Mouse (Mus musculus): ENCODE data around the gene Wdtc1. TPM values are rescaled to one million over a fixed set of nuclear protein-coding genes. Genes with fewer than 3 reads are reported as not detected.
A peak's percentile ranks its signal among the peaks of the same experiment; 100 is the strongest.

Wdtc1 gene
- polyA plus RNA-seq, 1 experiment from 2014 or later = 25.5 TPM

DNA sequence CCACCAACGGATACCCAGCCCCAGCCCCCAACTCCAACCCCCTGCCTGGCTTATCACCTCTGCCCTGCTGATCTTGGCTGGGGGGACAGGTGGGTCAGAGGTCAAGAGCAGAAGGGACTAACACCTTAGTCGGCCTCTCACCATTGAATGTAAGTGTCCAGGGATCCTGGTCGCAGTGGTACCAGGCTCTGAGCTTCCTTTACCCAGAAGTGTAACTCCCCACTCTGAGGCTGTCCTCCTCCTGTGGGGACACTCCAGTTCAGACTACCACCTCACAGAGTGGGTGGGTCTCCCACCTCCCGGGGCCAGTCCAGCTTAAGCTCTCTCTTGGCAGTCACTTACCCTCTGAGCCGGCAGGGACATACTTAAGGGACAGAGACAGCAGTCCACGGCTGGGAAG is 97.9 kb downstream of the Wdtc1 start:
- H3K4me2 ChIP-seq (replicated peaks) = no peak overlapping the region
- peaks cover 72% of the 10 kb centered on the region for H3K27me3 ChIP-seq
- WGBS = 67% methylated on average over 6 of the region's 6 CpGs

DNA sequence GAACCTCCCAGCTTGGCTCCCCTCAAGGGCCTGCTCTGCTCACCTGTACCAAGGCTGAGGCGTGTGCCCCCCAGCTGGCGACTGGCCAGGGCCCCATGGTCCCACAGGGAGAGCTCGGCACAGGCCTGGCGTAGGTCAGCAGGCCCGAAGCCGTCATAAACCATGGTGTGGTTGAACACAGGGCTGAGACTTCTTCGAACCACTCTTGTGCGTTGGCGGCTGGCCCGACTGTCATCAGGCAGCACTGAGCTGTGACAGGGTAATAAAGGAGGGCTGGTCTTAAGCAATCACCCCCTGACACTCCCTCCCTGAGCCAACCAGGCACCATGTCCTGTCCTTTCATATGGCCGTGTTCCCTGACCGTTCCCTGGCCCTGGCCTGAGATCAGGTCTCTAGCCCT is 99.9 kb downstream of the Wdtc1 start:
- 82% methylated on average over 12 of the region's 12 CpGs for WGBS
- Histone ChIP-seq H3K27ac (no peak overlapping the region), H3K9me3 (replicated peaks) (no peaks in the 10 kb centered on the region), H3K4me1 (peaks cover 15% of the 10 kb centered on the region), H3K36me3 (no peaks in the 10 kb centered on the region), H3K4me3 (no peak overlapping the region), H3K27me3 (peaks cover 90% of the 10 kb centered on the region), H3K9ac (no peak overlapping the region), H3K4me2 (replicated peaks) (no peak overlapping the region)
- no peak for ATAC-seq (ENCODE audit: low FRiP score)

More for the DNA sequence above, 97.9 kb downstream of the Wdtc1 start:
- no peak overlapping the region for H3K4me3 ChIP-seq
- H3K36me3 ChIP-seq = no peaks in the 10 kb centered on the region
- no peak overlapping the region for H3K9ac ChIP-seq
- no peak overlapping the region for H3K27ac ChIP-seq
- H3K4me1 ChIP-seq = peaks cover 14% of the 10 kb centered on the region
- no peaks in the 10 kb centered on the region for H3K9me3 ChIP-seq (replicated peaks)
- ATAC-seq (ENCODE audit: low FRiP score) = no peak

DNA sequence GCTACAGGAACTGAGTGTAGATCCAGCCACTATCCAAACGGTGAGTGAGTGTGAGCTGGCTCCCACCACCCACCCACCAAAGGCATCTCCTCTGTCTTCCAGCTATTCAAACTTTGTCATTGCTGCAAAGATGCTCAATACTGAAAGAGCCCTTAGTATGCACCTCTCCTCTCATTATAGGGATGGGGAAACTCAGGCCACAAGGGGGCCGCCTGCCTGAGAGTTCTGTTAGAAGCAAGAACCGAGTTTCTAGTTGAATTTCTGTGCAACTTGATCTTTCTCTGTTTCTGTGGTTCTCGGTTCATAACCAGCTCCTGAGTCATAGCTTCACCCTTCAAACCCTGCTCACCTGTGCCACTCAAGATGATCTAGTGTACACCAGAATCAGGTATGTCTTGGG is 101.2 kb downstream of the Wdtc1 start:
- H3K4me3 ChIP-seq = no peak overlapping the region
- H3K4me1 ChIP-seq = peaks cover 15% of the 10 kb centered on the region
- H3K9me3 ChIP-seq (replicated peaks) = no peaks in the 10 kb centered on the region
- H3K27ac ChIP-seq = no peak overlapping the region
- no peak overlapping the region for H3K4me2 ChIP-seq (replicated peaks)
- 36% methylated on average over 4 of the region's 4 CpGs for WGBS
- H3K36me3 ChIP-seq = no peaks in the 10 kb centered on the region
- peaks cover 92% of the 10 kb centered on the region for H3K27me3 ChIP-seq
- no peak for ATAC-seq (ENCODE audit: low FRiP score)
- no peak overlapping the region for H3K9ac ChIP-seq

DNA sequence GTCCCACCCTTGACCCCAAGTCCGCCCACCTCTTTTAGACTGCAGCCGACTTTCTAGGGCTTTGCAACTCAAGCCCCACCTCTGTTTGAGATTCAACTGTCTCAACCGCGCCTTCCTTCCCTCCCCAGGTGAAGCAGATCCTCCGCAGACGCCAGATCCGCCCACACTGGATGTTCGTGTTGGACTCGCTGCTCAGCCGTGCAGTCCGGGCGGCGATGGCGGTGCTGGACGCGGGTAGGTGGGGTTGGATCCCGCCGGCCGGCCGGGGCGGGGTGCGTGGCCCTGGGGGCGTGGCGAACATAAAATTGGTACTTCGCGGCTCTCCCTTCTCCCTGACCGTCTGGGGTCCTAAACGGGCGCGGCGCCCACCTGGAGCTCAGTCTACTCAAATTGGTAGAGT is 102.1 kb downstream of the Wdtc1 start:
- no peak overlapping the region for H3K27ac ChIP-seq
- H3K4me3 ChIP-seq = peak overlapping the region; percentile 33
- under 1% methylated on average over 31 of the region's 31 CpGs for WGBS
- peaks cover 92% of the 10 kb centered on the region for H3K27me3 ChIP-seq
- H3K36me3 ChIP-seq = no peaks in the 10 kb centered on the region
- peak overlapping the region; percentile 47; the same call in 1 of the 2 replicates for H3K9ac ChIP-seq
- ATAC-seq (ENCODE audit: low FRiP score) = no peak
- peak overlapping the region; percentile 58 for H3K4me2 ChIP-seq (replicated peaks)
- H3K4me1 ChIP-seq = peaks cover 15% of the 10 kb centered on the region
- H3K9me3 ChIP-seq (replicated peaks) = no peaks in the 10 kb centered on the region

DNA sequence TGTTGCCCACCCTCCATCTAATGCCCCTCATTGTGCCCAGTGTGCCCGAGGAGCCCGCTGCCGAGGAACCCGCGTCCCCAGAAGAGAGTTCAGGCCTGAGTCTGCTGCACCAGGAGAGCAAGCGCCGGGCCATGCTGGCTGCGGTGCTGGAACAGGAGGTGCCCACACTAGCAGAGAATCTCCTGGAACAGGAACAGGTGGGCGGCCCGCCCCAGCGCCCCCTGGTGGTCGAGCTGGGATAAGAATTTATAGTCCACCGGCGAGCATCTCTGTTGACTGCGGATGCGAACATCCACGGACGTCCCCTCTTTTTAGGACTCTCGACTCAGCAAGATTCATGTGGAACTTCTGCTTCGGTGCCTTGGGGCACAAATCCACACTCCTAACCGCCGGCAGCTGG is 102.7 kb downstream of the Wdtc1 start:
- WGBS = 3% methylated on average over 22 of the region's 22 CpGs
- peak overlapping the region; percentile 58 for H3K4me2 ChIP-seq (replicated peaks)

DNA sequence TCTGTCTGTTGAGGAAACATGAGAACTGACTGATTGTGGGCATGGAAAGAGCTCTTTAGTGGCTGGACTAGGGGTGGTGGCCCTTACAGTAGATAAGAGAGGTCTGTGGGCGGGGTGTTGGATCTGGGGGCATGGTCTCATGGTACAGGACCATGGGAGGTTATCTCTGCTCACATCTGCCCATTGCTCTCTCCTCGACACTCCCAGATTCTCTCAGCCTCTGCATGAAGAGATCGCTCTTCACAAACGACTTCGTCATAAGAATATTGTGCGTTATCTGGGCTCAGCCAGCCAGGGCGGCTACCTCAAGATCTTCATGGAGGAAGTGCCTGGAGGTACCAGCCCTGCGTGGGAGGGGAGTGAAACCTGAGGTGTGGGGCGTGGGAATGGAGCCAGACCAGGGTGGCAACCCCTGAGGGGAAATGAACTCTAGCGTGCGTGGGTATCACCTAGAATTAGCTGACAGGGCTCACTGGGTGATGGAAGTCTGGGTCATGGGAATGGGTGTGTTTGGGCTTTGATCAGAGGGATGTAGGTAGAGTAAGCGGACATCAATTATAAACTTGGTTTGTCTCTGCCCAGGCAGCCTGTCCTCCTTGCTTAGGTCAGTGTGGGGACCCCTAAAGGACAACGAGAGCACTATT is 105.4 kb downstream of the Wdtc1 start:
- H3K27me3 ChIP-seq = peaks cover 97% of the 10 kb centered on the region
- no peak for ATAC-seq (ENCODE audit: low FRiP score)
- H3K9ac ChIP-seq = no peak overlapping the region
- H3K36me3 ChIP-seq = no peaks in the 10 kb centered on the region
- H3K9me3 ChIP-seq (replicated peaks) = no peaks in the 10 kb centered on the region
- WGBS = 78% methylated on average over 13 of the region's 13 CpGs
- no peak overlapping the region for H3K27ac ChIP-seq
- no peak overlapping the region for H3K4me2 ChIP-seq (replicated peaks)
- H3K4me3 ChIP-seq = no peak overlapping the region
- H3K4me1 ChIP-seq = peaks cover 18% of the 10 kb centered on the region

More for the DNA sequence above, 102.7 kb downstream of the Wdtc1 start:
- Histone ChIP-seq H3K9ac (peak overlapping the region; percentile 43; the same call in 1 of the 2 replicates), H3K27me3 (peaks cover 92% of the 10 kb centered on the region), H3K9me3 (replicated peaks) (no peaks in the 10 kb centered on the region), H3K4me3 (peak overlapping the region; percentile 33), H3K27ac (no peak overlapping the region), H3K36me3 (no peaks in the 10 kb centered on the region), H3K4me1 (peaks cover 15% of the 10 kb centered on the region)
- no peak for ATAC-seq (ENCODE audit: low FRiP score)

DNA sequence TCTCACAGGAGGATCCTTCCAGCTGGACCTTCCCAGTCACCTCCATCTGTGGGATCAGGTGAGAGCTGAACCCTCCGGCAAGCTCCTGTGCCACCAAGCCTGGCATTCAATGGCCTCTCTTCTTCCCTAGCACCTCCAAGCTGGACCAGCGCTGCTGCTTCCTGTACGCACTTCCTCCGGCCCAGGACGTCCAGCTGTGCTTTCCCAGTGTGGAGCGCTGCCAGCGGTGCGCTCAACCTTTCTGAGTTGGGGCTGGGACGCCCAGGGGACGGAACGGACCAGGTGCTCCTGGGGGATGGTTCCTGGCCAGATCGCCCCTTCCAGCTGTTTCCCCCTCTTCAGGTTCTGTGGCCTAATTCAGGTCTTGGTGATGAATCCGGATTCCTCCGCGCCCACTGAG is 106.2 kb downstream of the Wdtc1 start:
- Histone ChIP-seq H3K27ac (no peak overlapping the region), H3K27me3 (peaks cover 97% of the 10 kb centered on the region), H3K9ac (no peak overlapping the region), H3K4me2 (replicated peaks) (no peak overlapping the region), H3K36me3 (no peaks in the 10 kb centered on the region), H3K9me3 (replicated peaks) (no peaks in the 10 kb centered on the region), H3K4me3 (no peak overlapping the region), H3K4me1 (peaks cover 18% of the 10 kb centered on the region)
- WGBS = 28% methylated on average over 15 of the region's 15 CpGs
- ATAC-seq (ENCODE audit: low FRiP score) = no peak

DNA sequence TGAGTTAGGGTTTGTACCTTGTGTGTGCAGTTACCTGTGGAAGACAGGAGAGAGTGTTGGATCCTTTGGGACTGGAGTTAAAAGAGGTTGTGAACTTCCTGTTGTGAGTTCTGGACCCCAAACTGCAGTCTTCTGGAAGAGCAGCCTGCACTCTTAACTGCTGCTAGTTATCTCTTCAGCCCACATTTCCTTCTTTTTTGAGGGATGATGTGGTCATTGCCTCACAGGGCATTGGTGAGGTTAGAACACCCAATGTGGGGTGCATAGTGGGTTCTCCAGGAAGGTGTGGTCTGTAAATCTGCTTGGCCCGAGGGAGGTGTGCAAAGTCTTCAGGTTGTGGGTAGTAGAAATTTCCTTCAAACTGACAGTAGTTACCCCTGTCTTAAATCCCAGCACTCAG is 109.0 kb downstream of the Wdtc1 start:
- no peak overlapping the region for H3K9ac ChIP-seq
- H3K9me3 ChIP-seq (replicated peaks) = no peaks in the 10 kb centered on the region
- peaks cover 12% of the 10 kb centered on the region for H3K4me1 ChIP-seq
- H3K27me3 ChIP-seq = peaks cover 97% of the 10 kb centered on the region
- 84% methylated on average over 1 of the region's 1 CpGs for WGBS
- H3K36me3 ChIP-seq = no peaks in the 10 kb centered on the region
- H3K27ac ChIP-seq = no peak overlapping the region
- H3K4me3 ChIP-seq = no peak overlapping the region
- ATAC-seq (ENCODE audit: low FRiP score) = no peak
- no peak overlapping the region for H3K4me2 ChIP-seq (replicated peaks)

DNA sequence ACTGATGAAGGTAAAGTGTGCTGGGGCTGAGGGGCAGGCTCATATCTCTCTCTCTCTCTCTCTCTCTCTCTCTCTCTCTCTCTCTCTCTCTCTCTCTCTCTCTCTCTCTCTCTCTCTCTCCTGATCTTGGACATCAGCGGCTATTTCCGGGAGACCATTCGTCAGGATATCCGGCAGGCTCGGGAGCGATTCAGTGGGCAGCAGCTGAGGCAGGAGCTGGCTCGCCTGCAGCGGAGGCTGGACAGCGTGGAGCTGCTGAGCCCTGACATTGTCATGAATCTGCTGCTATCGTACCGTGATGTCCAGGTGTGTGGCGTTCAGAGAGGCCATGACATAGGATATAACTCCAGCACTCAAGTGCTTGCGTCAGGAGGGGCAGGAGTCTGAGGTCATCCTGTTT is 109.7 kb downstream of the Wdtc1 start:
- H3K4me2 ChIP-seq (replicated peaks) = no peak overlapping the region
- peaks cover 12% of the 10 kb centered on the region for H3K4me1 ChIP-seq
- no peak for ATAC-seq (ENCODE audit: low FRiP score)
- H3K4me3 ChIP-seq = no peak overlapping the region
- H3K27ac ChIP-seq = no peak overlapping the region
- H3K9me3 ChIP-seq (replicated peaks) = no peaks in the 10 kb centered on the region
- H3K36me3 ChIP-seq = no peaks in the 10 kb centered on the region
- 51% methylated on average over 13 of the region's 13 CpGs for WGBS
- H3K9ac ChIP-seq = no peak overlapping the region
- peaks cover 98% of the 10 kb centered on the region for H3K27me3 ChIP-seq

DNA sequence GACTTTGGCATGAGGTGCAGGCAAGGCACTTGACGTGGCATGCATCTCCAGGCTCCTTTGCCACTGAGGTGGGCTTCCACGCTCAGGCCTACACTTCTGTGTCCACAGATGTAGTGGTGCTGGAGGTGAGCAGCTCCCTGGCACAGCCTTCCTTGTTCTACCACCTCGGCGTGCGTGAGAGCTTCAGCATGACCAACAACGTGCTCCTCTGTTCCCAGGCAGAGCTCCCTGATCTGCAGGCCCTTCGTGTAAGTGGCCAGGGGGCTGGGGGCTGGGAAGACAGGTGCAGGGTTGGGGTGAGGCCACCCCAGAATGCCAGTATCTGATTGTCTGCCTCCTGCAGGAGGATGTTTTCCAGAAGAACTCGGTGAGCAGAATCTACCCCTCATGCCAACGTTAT is 110.6 kb downstream of the Wdtc1 start:
- H3K9ac ChIP-seq = no peak overlapping the region
- no peak overlapping the region for H3K4me3 ChIP-seq
- no peak overlapping the region for H3K27ac ChIP-seq
- H3K9me3 ChIP-seq (replicated peaks) = no peaks in the 10 kb centered on the region
- ATAC-seq (ENCODE audit: low FRiP score) = no peak
- H3K4me1 ChIP-seq = peaks cover 12% of the 10 kb centered on the region
- 51% methylated on average over 9 of the region's 9 CpGs for WGBS
- H3K27me3 ChIP-seq = peaks cover 89% of the 10 kb centered on the region
- H3K36me3 ChIP-seq = no peaks in the 10 kb centered on the region
- no peak overlapping the region for H3K4me2 ChIP-seq (replicated peaks)

Small RNAs within 50 kb of the gene (microRNA-seq; reads per million reads assigned to microRNA genes)
- 1.4 reads per million for gene Mir5122

Other genes starting within 250 kb of the Wdtc1 start
- gene Wasf2, start 223.0 kb downstream of the Wdtc1 start, polyA plus RNA-seq (2016; fragmentation: Nextera tagmentation; extraction: Ambion mirVana) = 49.0 and 49.1 TPM in 2 replicates
- 2.0 and 2.3 TPM in 2 replicates for gene Cd164l2, start 141.3 kb downstream of the Wdtc1 start, polyA plus RNA-seq (2016; fragmentation: Nextera tagmentation; extraction: Ambion mirVana)
- 0.08 and 0.35 TPM in 2 replicates for gene Gpr3, start 140.9 kb downstream of the Wdtc1 start, polyA plus RNA-seq (2016; fragmentation: Nextera tagmentation; extraction: Ambion mirVana)
- gene Map3k6, start 112.7 kb downstream of the Wdtc1 start, polyA plus RNA-seq (2016; fragmentation: Nextera tagmentation; extraction: Ambion mirVana) = 1.9 and 2.3 TPM in 2 replicates
- 0.67 and 1.2 TPM in 2 replicates for gene Sytl1, start 90.4 kb downstream of the Wdtc1 start, polyA plus RNA-seq (2016; fragmentation: Nextera tagmentation; extraction: Ambion mirVana)
- 75.7 and 77.7 TPM in 2 replicates for gene Tmem222, start 75.7 kb downstream of the Wdtc1 start, polyA plus RNA-seq (2016; fragmentation: Nextera tagmentation; extraction: Ambion mirVana)
- 8.4 and 9.5 TPM in 2 replicates for gene Slc9a1, start 16.2 kb upstream of the Wdtc1 start, polyA plus RNA-seq (2016; fragmentation: Nextera tagmentation; extraction: Ambion mirVana)
- gene Tent5b, start 126.7 kb upstream of the Wdtc1 start, polyA plus RNA-seq (2016; fragmentation: Nextera tagmentation; extraction: Ambion mirVana) = 1.0 and 1.5 TPM in 2 replicates
- 4.3 and 4.8 TPM in 2 replicates for gene Trnp1, start 145.1 kb upstream of the Wdtc1 start, polyA plus RNA-seq (2016; fragmentation: Nextera tagmentation; extraction: Ambion mirVana)
- gene Kdf1, start 165.5 kb upstream of the Wdtc1 start, polyA plus RNA-seq (2016; fragmentation: Nextera tagmentation; extraction: Ambion mirVana) = 1.4 and 4.0 TPM in 2 replicates
- 326 and 340 TPM in 2 replicates for gene Nudc, start 192.5 kb upstream of the Wdtc1 start, polyA plus RNA-seq (2016; fragmentation: Nextera tagmentation; extraction: Ambion mirVana)
- not detected in 2 replicates for gene Nr0b2, start 199.9 kb upstream of the Wdtc1 start, polyA plus RNA-seq (2016; fragmentation: Nextera tagmentation; extraction: Ambion mirVana)
- gene Gpatch3, start 221.3 kb upstream of the Wdtc1 start, polyA plus RNA-seq (2016; fragmentation: Nextera tagmentation; extraction: Ambion mirVana) = 10.9 and 12.8 TPM in 2 replicates
- gene Gpn2, start 230.9 kb upstream of the Wdtc1 start, polyA plus RNA-seq (2016; fragmentation: Nextera tagmentation; extraction: Ambion mirVana) = 21.9 and 22.2 TPM in 2 replicates
- gene Sfn, start 248.7 kb upstream of the Wdtc1 start, polyA plus RNA-seq (2016; fragmentation: Nextera tagmentation; extraction: Ambion mirVana) = 12.6 and 13.6 TPM in 2 replicates